Mouse (Mus musculus) MEL (cell line): ENCODE results near the gene Atf3. TPM values are rescaled to one million over a fixed set of nuclear protein-coding genes. Genes with fewer than 3 reads are reported as not detected.

Experiments used
- DNase-seq: peaks from one replicate; pipeline ENCODE4 v3.0.0; 2011; ENCODE audit warnings: low read depth, low spot score
- H3K27ac ChIP-seq: 2 replicates; pipeline ENCODE4 v1.5.1; 2012; ENCODE audit warnings: low read depth, mild to moderate bottlenecking, control low read depth, low read length, moderate library complexity; ENCODE audit not compliant: control insufficient read depth
- H3K27me3 ChIP-seq, 2 experiments: fragments of 150-350 bp in 1 of 2; sonication (generic) in 1 of 2; 2 replicates each; pipeline ENCODE4 v1.6.1; 2012; ENCODE audit warnings: low read length in 2 of 2, mild to moderate bottlenecking in 2 of 2, improper control_type of control experiment in 1 of 2, moderate library complexity in 1 of 2; ENCODE audit not compliant: insufficient read depth in 2 of 2, control insufficient read depth in 1 of 2
- H3K36me3 ChIP-seq, 2 experiments: 2 replicates each; pipeline ENCODE4 v1.6.1; 2012 to 2014; ENCODE audit warnings: low read length in 2 of 2, improper control_type of control experiment in 1 of 2, inconsistent platforms in 1 of 2, mild to moderate bottlenecking in 1 of 2; ENCODE audit not compliant: insufficient read depth in 2 of 2, control insufficient read depth in 1 of 2
- H3K4me1 ChIP-seq, 2 experiments: fragments of 150-350 bp in 1 of 2; sonication (generic) in 1 of 2; 2 replicates each; pipeline ENCODE4 v1.6.1; 2012; ENCODE audit warnings: low read length in 2 of 2, improper control_type of control experiment in 1 of 2, mild to moderate bottlenecking in 1 of 2; ENCODE audit not compliant: insufficient read depth in 2 of 2, control insufficient read depth in 1 of 2
- H3K4me3 ChIP-seq, 2 experiments: fragments of 150-350 bp in 1 of 2; sonication (generic) in 1 of 2; 2 replicates each; pipeline ENCODE4 v1.5.1; 2012; ENCODE audit warnings: low read depth in 2 of 2, low read length in 2 of 2, mild to moderate bottlenecking in 2 of 2, moderate library complexity in 2 of 2, control low read depth in 1 of 2, improper control_type of control experiment in 1 of 2; ENCODE audit not compliant: control insufficient read depth in 1 of 2, insufficient read depth in 1 of 2
- H3K79me2 ChIP-seq: 2 replicates; pipeline ENCODE4 v1.6.1; 2012; ENCODE audit warnings: mild to moderate bottlenecking, low read length, moderate library complexity; ENCODE audit not compliant: control insufficient read depth, poor library complexity, insufficient read depth
- H3K9ac ChIP-seq: 2 replicates; pipeline ENCODE4 v1.6.1; 2012; ENCODE audit warnings: low read depth, mild to moderate bottlenecking, control low read depth, low read length, moderate library complexity; ENCODE audit not compliant: control insufficient read depth, poor library complexity, severe bottlenecking
- H3K9me3 ChIP-seq: fragments of 150-350 bp; sonication (generic); replicated peaks from 2 replicates; pipeline ENCODE4 v1.6.1; 2012; ENCODE audit warnings: mild to moderate bottlenecking, low read length, improper control_type of control experiment, moderate library complexity; ENCODE audit not compliant: insufficient read depth
- BHLHE40 ChIP-seq: IDR thresholded peaks from 2 replicates; pipeline ENCODE4 v1.6.1; 2012; ENCODE audit warnings: low read depth, mild to moderate bottlenecking, inconsistent platforms, low read length, improper control_type of control experiment, borderline replicate concordance
- CHD1 ChIP-seq: IDR thresholded peaks from 2 replicates; pipeline ENCODE4 v1.6.1; 2012; ENCODE audit warnings: low read depth, mild to moderate bottlenecking, inconsistent platforms, low read length, improper control_type of control experiment
- CTCF ChIP-seq, 3 experiments: IDR thresholded peaks in 2 of 3; conservative IDR thresholded peaks in 1 of 3; 2 replicates each; pipeline ENCODE4 v1.5.1; 2011 to 2012; ENCODE audit warnings: low read length in 3 of 3, low read depth in 2 of 3, mild to moderate bottlenecking in 2 of 3, improper control_type of control experiment in 1 of 3, inconsistent platforms in 1 of 3, mixed read lengths in 1 of 3, moderate library complexity in 1 of 3; ENCODE audit not compliant: control insufficient read depth in 1 of 3, insufficient read depth in 1 of 3, poor library complexity in 1 of 3, severe bottlenecking in 1 of 3
- ELF1 ChIP-seq: IDR thresholded peaks from 2 replicates; pipeline ENCODE4 v1.6.1; 2014; ENCODE audit warnings: low read depth, mild to moderate bottlenecking, inconsistent platforms, low read length, improper control_type of control experiment, moderate library complexity
- EP300 ChIP-seq, 2 experiments: IDR thresholded peaks; 2 replicates each; pipeline ENCODE4 v1.6.1; 2011; ENCODE audit warnings: improper control_type of control experiment in 2 of 2, low read length in 2 of 2, low read depth in 1 of 2, mild to moderate bottlenecking in 1 of 2
- GABPA ChIP-seq: IDR thresholded peaks from 2 replicates; pipeline ENCODE4 v1.6.1; 2012; ENCODE audit warnings: low read depth, mild to moderate bottlenecking, inconsistent platforms, low read length, improper control_type of control experiment, moderate library complexity
- GATA1 ChIP-seq: IDR thresholded peaks from 2 replicates; pipeline ENCODE4 v1.6.1; 2011; ENCODE audit warnings: low read depth, low read length, improper control_type of control experiment
- JUND ChIP-seq: IDR thresholded peaks from 2 replicates; pipeline ENCODE4 v1.6.1; 2011; ENCODE audit warnings: low read depth, mild to moderate bottlenecking, improper control_type of control experiment, low read length
- KAT2A ChIP-seq: conservative IDR thresholded peaks from 2 replicates; pipeline ENCODE4 v1.6.1; 2012; ENCODE audit warnings: low read depth, low read length, improper control_type of control experiment, inconsistent platforms
- MAFK ChIP-seq: IDR thresholded peaks from 2 replicates; pipeline ENCODE4 v1.6.1; 2011; ENCODE audit warnings: low read depth, mild to moderate bottlenecking, low read length, improper control_type of control experiment, borderline replicate concordance
- MAX ChIP-seq: IDR thresholded peaks from 2 replicates; pipeline ENCODE4 v1.6.1; 2011; ENCODE audit warnings: low read length, improper control_type of control experiment
- MAZ ChIP-seq: IDR thresholded peaks from 2 replicates; pipeline ENCODE4 v1.6.1; 2012; ENCODE audit warnings: low read depth, mild to moderate bottlenecking, inconsistent platforms, low read length, improper control_type of control experiment
- MEF2A ChIP-seq: IDR thresholded peaks from 2 replicates; pipeline ENCODE4 v1.6.1; 2014; ENCODE audit warnings: low read depth, mild to moderate bottlenecking, inconsistent platforms, low read length, improper control_type of control experiment; ENCODE audit not compliant: poor library complexity, insufficient replicate concordance, severe bottlenecking; ENCODE audit errors: extremely low read depth
- MXI1 ChIP-seq: IDR thresholded peaks from 2 replicates; pipeline ENCODE4 v1.6.1; 2011; ENCODE audit warnings: mild to moderate bottlenecking, low read depth, low read length, improper control_type of control experiment
- MYC ChIP-seq: IDR thresholded peaks from 2 replicates; pipeline ENCODE4 v1.6.1; 2011; ENCODE audit warnings: low read depth, mild to moderate bottlenecking, low read length, improper control_type of control experiment, moderate library complexity
- NELFE ChIP-seq: IDR thresholded peaks from 2 replicates; pipeline ENCODE4 v1.6.1; 2011; ENCODE audit warnings: low read depth, low read length, improper control_type of control experiment
- NRF1 ChIP-seq: IDR thresholded peaks from 2 replicates; pipeline ENCODE4 v1.6.1; 2014; ENCODE audit warnings: low read depth, mild to moderate bottlenecking, inconsistent platforms, low read length, improper control_type of control experiment, moderate library complexity; ENCODE audit not compliant: poor library complexity, insufficient read depth, severe bottlenecking
- RAD21 ChIP-seq: IDR thresholded peaks from 2 replicates; pipeline ENCODE4 v1.6.1; 2011; ENCODE audit warnings: mild to moderate bottlenecking, low read depth, low read length, improper control_type of control experiment
- RCOR1 ChIP-seq: IDR thresholded peaks from 2 replicates; pipeline ENCODE4 v1.6.1; 2012; ENCODE audit warnings: low read depth, mild to moderate bottlenecking, inconsistent platforms, low read length, improper control_type of control experiment
- SIN3A ChIP-seq: IDR thresholded peaks from 2 replicates; pipeline ENCODE4 v1.6.1; 2012; ENCODE audit warnings: low read length, improper control_type of control experiment, inconsistent platforms
- TAL1 ChIP-seq: IDR thresholded peaks from 2 replicates; pipeline ENCODE4 v1.6.1; 2012; ENCODE audit warnings: mild to moderate bottlenecking, inconsistent platforms, low read length, moderate library complexity, mixed read lengths
- USF1 ChIP-seq: IDR thresholded peaks from 2 replicates; pipeline ENCODE4 v1.6.1; 2014; ENCODE audit warnings: low read depth, mild to moderate bottlenecking, inconsistent platforms, low read length, improper control_type of control experiment, moderate library complexity
- ZKSCAN1 ChIP-seq: IDR thresholded peaks from 2 replicates; pipeline ENCODE4 v1.6.1; 2012; ENCODE audit warnings: low read depth, mild to moderate bottlenecking, inconsistent platforms, low read length, improper control_type of control experiment, moderate library complexity
- polyA plus RNA-seq, 2 experiments: library from polyadenylated mRNA; stranded (reverse) in 1 of 2; unstranded in 1 of 2; fragments of >175 nt in 1 of 2; fragments of >200 nt in 1 of 2; gene quantifications; 2 replicates each; pipeline versions ENCODE4 v1.2.1 to v1.2.4; 2012; ENCODE audit warnings: low replicate concordance in 2 of 2, low read depth in 1 of 2; ENCODE audit not compliant: insufficient read length in 2 of 2, insufficient read depth in 1 of 2, missing spikeins in 1 of 2
- total RNA-seq: library from RNA; depleted of rRNA; stranded (reverse); fragments of 300-350 nt; gene quantifications from 2 replicates; pipeline ENCODE4 v1.2.3, GENCODE M21; 2012

Atf3 gene
- total and polyA plus RNA-seq, 3 experiments = 0.46 to 1.4 TPM; not detected in 1

DNA sequence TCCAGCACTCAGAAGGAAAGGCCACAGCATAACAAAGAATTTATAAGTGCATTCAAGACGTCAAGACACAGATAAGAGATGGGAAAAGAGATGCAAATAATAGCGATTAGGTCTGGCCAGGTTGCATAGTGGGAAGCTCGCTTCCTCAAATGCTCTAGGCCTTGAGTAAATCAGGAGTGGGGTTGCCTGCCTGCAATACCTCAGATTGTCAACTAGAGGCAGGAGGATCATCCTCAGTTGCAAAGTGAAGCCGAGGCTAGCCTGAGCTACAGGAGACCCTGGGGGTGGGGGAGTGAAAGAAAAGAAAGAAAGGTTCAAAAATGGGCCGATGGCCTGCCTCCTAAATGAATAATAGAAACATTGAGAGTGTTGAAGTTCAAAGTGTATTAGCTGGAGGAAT is 12.0 kb downstream of the Atf3 start:
- Histone ChIP-seq H3K4me1 (no peaks in the 10 kb centered on the region), H3K36me3 (no peaks in the 10 kb centered on the region), H3K79me2 (no peaks in the 10 kb centered on the region), H3K4me3 (no peak overlapping the region), H3K27me3 (peaks cover 16 to 35% of the 10 kb centered on the region in 2 experiments), H3K9me3 (no peaks in the 10 kb centered on the region), H3K27ac (no peak overlapping the region), H3K9ac (no peak overlapping the region)
- DNase-seq = no peak
- TF ChIP-seq GABPA (no peak), SIN3A (no peak), CHD1 (no peak), USF1 (no peak), ZKSCAN1 (no peak), MAZ (no peak), NELFE (no peak), MXI1 (no peak), NRF1 (no peak), GATA1 (no peak), JUND (no peak)

DNA sequence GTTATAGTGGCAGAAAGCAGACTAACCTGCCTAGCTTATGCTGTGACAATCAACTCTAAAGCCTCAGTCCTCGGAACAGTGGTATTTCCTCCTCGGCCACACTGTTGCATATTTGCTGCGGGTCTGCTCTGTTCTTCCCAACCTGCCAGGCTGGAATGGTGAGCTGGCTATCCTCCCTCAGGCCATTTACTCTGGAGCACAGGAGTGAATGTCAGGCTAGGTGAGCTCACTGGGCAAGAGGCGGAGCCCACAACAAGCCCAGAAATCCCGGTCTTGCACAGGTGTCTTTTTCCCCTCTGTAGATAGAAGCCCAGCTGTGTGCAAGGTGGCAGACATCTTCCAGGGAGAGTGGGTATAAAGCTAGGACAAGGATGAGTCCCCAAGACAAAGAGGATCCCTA is 13.0 kb downstream of the Atf3 start:
- Histone ChIP-seq H3K4me3 (no peak overlapping the region), H3K27me3 (peaks cover 14 to 30% of the 10 kb centered on the region in 2 experiments), H3K79me2 (no peaks in the 10 kb centered on the region), H3K36me3 (no peaks in the 10 kb centered on the region), H3K9ac (no peak overlapping the region), H3K27ac (no peak overlapping the region), H3K9me3 (no peaks in the 10 kb centered on the region), H3K4me1 (no peaks in the 10 kb centered on the region)
- no peak for DNase-seq
- TF ChIP-seq KAT2A (no peak), MAX (no peak), MAFK (no peak), MEF2A (no peak), JUND (no peak), MYC (no peak), CTCF (IDR thresholded peaks at IDR 0.05 in 2 of 3, conservative IDR thresholded peaks at IDR 0.05 in 1 of 3; ENCODE audit: control insufficient read depth in 1 of 3, insufficient read depth in 1 of 3, low read depth in 2 of 3, low read length in 3 of 3, poor library complexity in 1 of 3, severe bottlenecking in 1 of 3) (no peak), RCOR1 (no peak), USF1 (no peak), SIN3A (no peak), EP300 (IDR thresholded peaks at IDR 0.05; ENCODE audit: low read depth in 1 of 2, low read length in 2 of 2) (no peak), ELF1 (no peak), BHLHE40 (no peak), RAD21 (no peak), TAL1 (no peak), NELFE (no peak)
